Mouse (Mus musculus) limb, embryonic 13.5 days (tissue): ENCODE results near the gene Prss41. TPM values are rescaled to one million over a fixed set of nuclear protein-coding genes. Genes with fewer than 3 reads are reported as not detected.
A peak's percentile ranks its signal among the peaks of the same experiment; 100 is the strongest.

Source experiments
- ATAC-seq: fragments of 200-750 bp; cut with Nextera tagmentation; 2 replicates; pipeline ENCODE4 v1.8.0; 2017; ENCODE audit warnings: low read depth, moderate number of reproducible peaks, moderate TSS enrichment; ENCODE audit not compliant: low FRiP score
- H3K27ac ChIP-seq: fragments of 300-500 bp; sonication (generic); 2 replicates; pipeline ENCODE4 v1.5.1; 2015; ENCODE audit warnings: inconsistent platforms, mild to moderate bottlenecking, moderate library complexity
- H3K27me3 ChIP-seq: fragments of 300-500 bp; sonication (generic); 2 replicates; pipeline ENCODE4 v1.6.1; 2015; ENCODE audit warnings: mild to moderate bottlenecking, inconsistent platforms
- H3K36me3 ChIP-seq: fragments of 300-500 bp; sonication (generic); 2 replicates; pipeline ENCODE4 v1.6.1; 2015; ENCODE audit warnings: inconsistent platforms, mild to moderate bottlenecking, moderate library complexity
- H3K4me1 ChIP-seq: fragments of 300-500 bp; sonication (generic); 2 replicates; pipeline ENCODE4 v1.6.1; 2015; ENCODE audit warnings: inconsistent platforms
- H3K4me2 ChIP-seq: fragments of 300-500 bp; sonication (generic); replicated peaks from 2 replicates; pipeline ENCODE4 v1.6.1; 2015; ENCODE audit warnings: inconsistent platforms, mild to moderate bottlenecking, moderate library complexity
- H3K4me3 ChIP-seq: fragments of 300-500 bp; sonication (generic); 2 replicates; pipeline ENCODE4 v1.5.1; 2015; ENCODE audit warnings: moderate library complexity, mild to moderate bottlenecking, inconsistent platforms
- H3K9ac ChIP-seq: fragments of 300-500 bp; sonication (generic); 2 replicates; pipeline ENCODE4 v1.6.1; 2015; ENCODE audit warnings: mild to moderate bottlenecking, inconsistent platforms
- H3K9me3 ChIP-seq: fragments of 300-500 bp; sonication (generic); 2 replicates; pipeline ENCODE4 v1.6.1; 2016; ENCODE audit warnings: inconsistent platforms
- WGBS: fragments of 180-500 bp; shearing (Covaris S2); methylation state at CpG from one replicate; pipeline ENCODE4 v1.1.7; 2015; 5-methylcytosine and 5-hydroxymethylcytosine counted together
- polyA plus RNA-seq: library from polyadenylated mRNA; unstranded; fragments of >200 nt; fragmentation: Nextera tagmentation; extraction: Ambion mirVana; gene quantifications from 2 replicates; pipeline ENCODE4 v1.2.1, GENCODE M21; 2015

The Prss41 gene
- polyA plus RNA-seq, 1 experiment from 2014 or later: 2.4 TPM

GRCm38 (mm10) chr17:23850853-23851749 is 7.1 kb upstream of the Prss41 start:
- Histone ChIP-seq H3K27ac (no peak overlapping the region), H3K4me2 (no peak overlapping the region), H3K4me1 (no peaks in the 10 kb centered on the region), H3K4me3 (no peak overlapping the region), H3K27me3 (no peaks in the 10 kb centered on the region), H3K9ac (no peak overlapping the region), H3K36me3 (no peaks in the 10 kb centered on the region), H3K9me3 (no peaks in the 10 kb centered on the region)
- no peak for ATAC-seq
- 60% methylated on average over 19 of the region's 19 CpGs for WGBS

DNA sequence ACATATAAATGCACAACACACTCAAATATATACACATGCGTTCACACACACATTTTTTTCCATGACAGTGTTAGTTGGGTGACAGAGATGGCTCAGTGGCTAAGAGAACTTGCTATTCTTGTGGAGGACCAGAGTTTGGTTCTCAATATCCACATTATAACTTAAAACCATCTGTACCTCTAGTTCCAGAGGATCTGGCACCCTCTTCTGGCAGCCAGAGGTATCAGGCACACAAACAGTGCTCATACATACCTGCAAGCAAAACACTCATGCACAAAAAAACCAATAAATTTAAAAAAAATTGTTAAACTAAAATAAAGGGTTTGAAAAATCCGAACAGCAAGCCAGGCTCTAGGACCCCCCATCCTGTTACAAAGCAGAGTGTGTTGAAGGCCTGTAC is 6.1 kb upstream of the Prss41 start:
- ATAC-seq: no peak
- Histone ChIP-seq H3K9me3 (no peaks in the 10 kb centered on the region), H3K27ac (no peak overlapping the region), H3K36me3 (no peaks in the 10 kb centered on the region), H3K9ac (no peak overlapping the region), H3K4me3 (no peak overlapping the region), H3K4me2 (no peak overlapping the region), H3K4me1 (no peaks in the 10 kb centered on the region), H3K27me3 (no peaks in the 10 kb centered on the region)
- 57% methylated on average over 2 of the region's 2 CpGs for WGBS

DNA sequence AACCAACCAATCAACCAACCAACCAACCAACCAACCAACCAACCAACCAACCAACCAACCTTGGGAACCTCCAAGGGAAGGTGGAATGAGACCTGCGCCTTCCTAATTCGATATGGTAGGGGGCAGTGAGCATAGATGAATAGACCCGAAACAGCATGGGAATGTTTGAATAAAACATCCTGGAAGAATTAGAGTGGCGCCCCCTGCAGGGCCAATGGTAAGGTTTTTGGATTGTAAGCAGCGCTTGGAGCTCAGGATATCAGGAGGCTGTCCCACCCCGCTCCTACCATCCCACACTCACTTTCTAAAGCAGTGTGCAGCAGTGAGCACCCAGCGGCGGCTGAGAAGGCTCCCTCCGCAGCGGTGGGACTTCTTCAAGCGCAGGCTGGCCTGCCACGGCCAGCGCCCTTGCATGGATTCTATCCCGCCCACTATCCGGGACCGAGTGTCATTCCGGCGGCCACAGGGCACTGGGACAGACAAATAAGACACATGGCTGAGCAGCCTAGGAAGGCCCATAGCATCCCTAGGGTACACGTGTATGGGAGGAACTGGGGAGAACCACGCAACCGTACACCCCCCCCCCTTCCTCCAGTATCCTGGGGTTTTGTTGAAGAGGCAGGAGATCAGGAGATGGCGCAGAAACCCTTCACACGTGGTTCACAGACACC is 696 bp downstream of the Prss41 start:
- no peak for ATAC-seq
- Histone ChIP-seq H3K36me3 (no peaks in the 10 kb centered on the region), H3K4me2 (peak overlapping the region; percentile 52), H3K27me3 (no peaks in the 10 kb centered on the region), H3K27ac (no peak overlapping the region), H3K4me3 (peak overlapping the region; percentile 26; the same call in 1 of the 2 replicates), H3K4me1 (no peaks in the 10 kb centered on the region), H3K9ac (no peak overlapping the region), H3K9me3 (no peaks in the 10 kb centered on the region)
- WGBS: 48% methylated on average over 23 of the region's 23 CpGs

DNA sequence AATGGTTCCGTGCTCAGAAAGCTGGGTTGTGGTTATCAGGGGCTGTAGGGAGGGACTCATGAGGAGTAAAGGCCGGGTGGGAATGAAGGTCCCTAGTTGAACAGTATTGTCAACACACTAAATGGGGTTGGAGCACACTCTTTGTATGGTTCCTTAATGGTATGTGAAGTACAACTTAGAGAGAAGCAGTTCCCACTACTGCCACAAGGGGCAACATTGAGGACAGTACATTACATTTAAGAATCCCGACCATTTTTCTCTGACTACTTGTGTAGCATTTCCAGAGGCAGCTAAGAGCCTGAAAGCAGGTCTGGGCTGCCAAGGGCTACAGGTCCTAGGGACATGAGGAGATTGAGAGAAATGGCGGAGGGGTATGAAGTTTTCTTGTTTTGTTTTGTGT is 2.8 kb downstream of the Prss41 start:
- Histone ChIP-seq H3K4me2 (no peak overlapping the region), H3K9me3 (no peaks in the 10 kb centered on the region), H3K27ac (no peak overlapping the region), H3K4me3 (no peak overlapping the region), H3K36me3 (no peaks in the 10 kb centered on the region), H3K4me1 (no peaks in the 10 kb centered on the region), H3K9ac (no peak overlapping the region), H3K27me3 (0 out of 2 replicates have a peak, but pooled peaks cover under 1% of the 10 kb centered on the region)
- ATAC-seq: no peak
- WGBS: 33% methylated on average over 4 of the region's 4 CpGs

GRCm38 (mm10) chr17:23836006-23836575 is 7.9 kb downstream of the Prss41 start, which contains the start of gene Prss33:
Prss33 (minus strand) TSS chr17:23836056.
- Histone ChIP-seq H3K9ac (no peak within 1 kb of the TSS), H3K4me2 (no peak within 1 kb of the TSS), H3K4me1 (no peaks in the 10 kb centered on the region), H3K27ac (no peak within 1 kb of the TSS), H3K9me3 (no peaks in the 10 kb centered on the region), H3K27me3 (peaks cover 29% of the 10 kb centered on the region), H3K4me3 (no peak within 1 kb of the TSS), H3K36me3 (no peaks in the 10 kb centered on the region)
- peak; percentile 49; the same call in 1 of the 2 replicates for ATAC-seq
- 72% methylated on average over 8 of the region's 8 CpGs for WGBS

- WGBS: 94% methylated on average over 1 of the region's 1 CpGs
- H3K9ac ChIP-seq: no peak overlapping the region
- peaks cover 20% of the 10 kb centered on the region for H3K4me1 ChIP-seq
- no peak overlapping the region for H3K4me2 ChIP-seq
- no peaks in the 10 kb centered on the region for H3K9me3 ChIP-seq
- H3K27me3 ChIP-seq: peaks cover 35% of the 10 kb centered on the region
- no peak overlapping the region for H3K4me3 ChIP-seq
- H3K27ac ChIP-seq: no peak overlapping the region
- no peak for ATAC-seq
- peaks cover 12% of the 10 kb centered on the region for H3K36me3 ChIP-seq
These were observed 12.8 kb downstream of the Prss41 start for GRCm38 (mm10) chr17:23831201-23831600.

- 1% methylated on average over 33 of the region's 42 CpGs for WGBS
- ATAC-seq: peak; percentile 94
- H3K9me3 ChIP-seq: no peaks in the 10 kb centered on the region
- H3K36me3 ChIP-seq: peaks cover 32% of the 10 kb centered on the region
- H3K4me2 ChIP-seq: peak within 1 kb of the TSS; percentile 90
- H3K4me3 ChIP-seq: peak within 1 kb of the TSS; percentile 89
- peaks cover 19% of the 10 kb centered on the region for H3K27me3 ChIP-seq
- H3K27ac ChIP-seq: peak within 1 kb of the TSS; percentile 94
- H3K9ac ChIP-seq: peak within 1 kb of the TSS; percentile 93
- H3K4me1 ChIP-seq: peaks cover 22% of the 10 kb centered on the region
These were observed 14.8 kb downstream of the Prss41 start, which contains the start of gene Elob for GRCm38 (mm10) chr17:23829064-23829619. Elob (minus strand) TSS chr17:23829136.

- Histone ChIP-seq H3K27ac (peak overlapping the region; percentile 94), H3K4me2 (peak overlapping the region; percentile 90), H3K27me3 (peaks cover 19% of the 10 kb centered on the region), H3K9me3 (no peaks in the 10 kb centered on the region), H3K36me3 (peaks cover 40% of the 10 kb centered on the region), H3K9ac (peak overlapping the region; percentile 93), H3K4me3 (peak overlapping the region; percentile 89), H3K4me1 (peaks cover 22% of the 10 kb centered on the region)
- under 1% methylated on average over 47 of the region's 47 CpGs for WGBS
- ATAC-seq: peak; percentile 74
These were observed 15.5 kb downstream of the Prss41 start for GRCm38 (mm10) chr17:23828271-23829001.

- 69% methylated on average over 4 of the region's 4 CpGs for WGBS
- H3K27ac ChIP-seq: no peak overlapping the region
- no peaks in the 10 kb centered on the region for H3K9me3 ChIP-seq
- H3K36me3 ChIP-seq: peaks cover 68% of the 10 kb centered on the region
- no peak overlapping the region for H3K4me3 ChIP-seq
- no peak overlapping the region for H3K9ac ChIP-seq
- ATAC-seq: no peak
- no peak overlapping the region for H3K4me2 ChIP-seq
- H3K4me1 ChIP-seq: peaks cover 22% of the 10 kb centered on the region
- 0 out of 2 replicates have a peak, but pooled peaks cover 5% of the 10 kb centered on the region for H3K27me3 ChIP-seq
These were observed 18.4 kb downstream of the Prss41 start for GRCm38 (mm10) chr17:23825591-23825990.

DNA sequence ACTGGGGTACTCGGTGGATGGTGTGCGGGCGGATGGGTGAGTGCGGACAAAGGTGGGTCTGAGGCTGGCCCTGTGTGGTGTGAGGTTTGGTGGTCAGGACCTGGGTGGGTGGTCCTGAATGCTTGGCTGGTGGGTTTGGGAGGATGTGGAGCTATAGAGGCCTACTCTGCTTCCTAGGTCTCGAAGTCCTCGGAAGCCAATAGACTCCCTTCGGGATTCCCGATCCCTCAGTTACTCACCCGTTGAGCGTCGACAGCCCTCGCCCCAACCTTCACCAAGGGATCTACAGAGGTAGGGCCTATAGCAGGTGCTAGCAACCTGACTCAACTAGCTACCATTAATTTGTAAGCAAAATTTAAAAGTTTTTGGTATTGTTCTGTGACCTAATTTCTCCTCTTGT is 20.4 kb downstream of the Prss41 start:
- peaks cover 88% of the 10 kb centered on the region for H3K36me3 ChIP-seq
- no peak overlapping the region; the same call in 1 of the 2 replicates for H3K27ac ChIP-seq
- no peak overlapping the region for H3K9ac ChIP-seq
- no peak for ATAC-seq
- H3K9me3 ChIP-seq: peaks cover 14% of the 10 kb centered on the region
- 92% methylated on average over 12 of the region's 12 CpGs for WGBS
- peaks cover 22% of the 10 kb centered on the region for H3K4me1 ChIP-seq
- no peaks in the 10 kb centered on the region for H3K27me3 ChIP-seq
- H3K4me3 ChIP-seq: no peak overlapping the region
- H3K4me2 ChIP-seq: no peak overlapping the region

- H3K4me2 ChIP-seq: no peak overlapping the region
- H3K4me3 ChIP-seq: no peak overlapping the region
- peaks cover 94% of the 10 kb centered on the region for H3K36me3 ChIP-seq
- H3K4me1 ChIP-seq: peaks cover 19% of the 10 kb centered on the region
- no peak for ATAC-seq
- peaks cover 20% of the 10 kb centered on the region for H3K9me3 ChIP-seq
- 79% methylated on average over 16 of the region's 16 CpGs for WGBS
- no peaks in the 10 kb centered on the region for H3K27me3 ChIP-seq
- no peak overlapping the region for H3K27ac ChIP-seq
- no peak overlapping the region for H3K9ac ChIP-seq
These were observed 21.0 kb downstream of the Prss41 start for GRCm38 (mm10) chr17:23823018-23823417.
